Mouse (Mus musculus) thymus, postnatal 25 days (tissue): ENCODE data around the gene Cdhr1.
A peak's percentile ranks its signal among the peaks of the same experiment; 100 is the strongest.

ENCODE experiments used
- DNase-seq: peaks from one replicate; pipeline ENCODE4 v3.0.0; 2022

The Cdhr1 gene

GRCm38 (mm10) chr14:37067629-37068028 is 30.5 kb downstream of the Cdhr1 start, which contains the start of gene Lrit2:
Lrit2 (plus strand) TSS chr14:37067929.
- no peak for DNase-seq

GRCm38 (mm10) chr14:37066636-37067035 is 31.5 kb downstream of the Cdhr1 start:
- no peak for DNase-seq

GRCm38 (mm10) chr14:37064849-37065248 is 33.3 kb downstream of the Cdhr1 start:
- DNase-seq: no peak

- DNase-seq: no peak
Observed at GRCm38 (mm10) chr14:37048914-37049410, 49.2 kb downstream of the Cdhr1 start, which contains the start of gene Rgr. Rgr (minus strand) TSS chr14:37048964.

- no peak for DNase-seq
Observed at GRCm38 (mm10) chr14:37034432-37034831, 63.7 kb downstream of the Cdhr1 start.

GRCm38 (mm10) chr14:37033241-37033640 is 64.9 kb downstream of the Cdhr1 start:
- peak; percentile 51 for DNase-seq

GRCm38 (mm10) chr14:37032481-37033104 is 65.6 kb downstream of the Cdhr1 start:
- no peak for DNase-seq

GRCm38 (mm10) chr14:37028555-37028954 is 69.6 kb downstream of the Cdhr1 start:
- DNase-seq: no peak

- no peak for DNase-seq
Observed at GRCm38 (mm10) chr14:37027951-37028350, 70.2 kb downstream of the Cdhr1 start.
